Mouse (Mus musculus): ENCODE measurements around the gene H2al1a.

DNA sequence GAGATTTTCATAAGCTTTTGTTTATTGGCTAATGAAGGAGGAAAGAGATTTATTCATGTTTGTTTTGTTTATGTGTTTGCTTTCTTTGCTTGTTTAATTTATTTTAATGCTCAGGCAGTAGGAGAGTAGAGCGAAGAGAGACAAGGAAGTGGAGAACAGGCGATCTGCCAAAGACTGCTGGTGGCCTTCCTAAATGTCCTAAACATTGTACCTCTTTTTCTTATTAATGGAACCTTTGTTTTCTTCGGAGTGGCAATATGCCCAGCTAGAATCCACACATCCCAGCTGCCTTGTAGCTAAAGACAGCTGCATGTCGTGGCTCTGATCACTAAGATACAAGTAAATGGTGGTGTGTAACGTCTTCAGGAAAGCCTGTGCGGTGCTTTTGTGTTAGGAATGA is 22.0 kb upstream of the H2al1a start:
- TF ChIP-seq HCFC1 (IDR thresholded peaks at IDR 0.05; ENCODE audit: low read depth, low read length) (no peak), MYC (IDR thresholded peaks at IDR 0.05; ENCODE audit: low read depth, low read length) (no peak), CTCF (conservative IDR thresholded peaks at IDR 0.05 in 1 of 2, IDR thresholded peaks at IDR 0.05 in 1 of 2; ENCODE audit: low read depth in 2 of 2, low read length in 2 of 2) (no peak), TBP (conservative IDR thresholded peaks at IDR 0.05; ENCODE audit: low read depth, low read length) (no peak), JUN (IDR thresholded peaks at IDR 0.05; ENCODE audit: insufficient read depth, low read depth, low read length) (no peak), MAX (IDR thresholded peaks at IDR 0.05; ENCODE audit: low read length) (no peak), SMC3 (IDR thresholded peaks at IDR 0.05; ENCODE audit: low read depth, low read length) (no peak), EP300 (IDR thresholded peaks at IDR 0.05; ENCODE audit: low read length) (no peak), ZC3H11A (IDR thresholded peaks at IDR 0.05; ENCODE audit: low read depth, low read length) (no peak), MAFK (IDR thresholded peaks at IDR 0.05; ENCODE audit: insufficient replicate concordance, low read length) (no peak)
